Mouse (Mus musculus) heart, embryonic 12.5 days (tissue): Measurements from ENCODE around the gene Calm3. TPM values are rescaled to one million over a fixed set of nuclear protein-coding genes. Genes with fewer than 3 reads are reported as not detected.

Source experiments
- ATAC-seq: fragments of 200-750 bp; cut with Nextera tagmentation; 2 replicates; pipeline ENCODE4 v1.8.0; 2017; ENCODE audit warnings: moderate TSS enrichment, moderate library complexity; ENCODE audit not compliant: insufficient number of reproducible peaks, low FRiP score
- H3K27ac ChIP-seq: fragments of 300-500 bp; sonication (generic); 2 replicates; pipeline ENCODE4 v1.5.1; 2016; ENCODE audit warnings: mild to moderate bottlenecking, moderate library complexity; ENCODE audit not compliant: poor library complexity, severe bottlenecking
- H3K27me3 ChIP-seq: fragments of 300-500 bp; sonication (generic); replicated peaks from 2 replicates; pipeline ENCODE4 v1.6.1; 2016; ENCODE audit warnings: mild to moderate bottlenecking, moderate library complexity
- H3K36me3 ChIP-seq: fragments of 300-500 bp; sonication (generic); 2 replicates; pipeline ENCODE4 v1.6.1; 2016; ENCODE audit warnings: mild to moderate bottlenecking, moderate library complexity
- H3K4me1 ChIP-seq: fragments of 300-500 bp; sonication (generic); replicated peaks from 2 replicates; pipeline ENCODE4 v1.6.1; 2016; ENCODE audit warnings: mild to moderate bottlenecking
- H3K4me2 ChIP-seq: fragments of 300-500 bp; sonication (generic); 2 replicates; pipeline ENCODE4 v1.6.1; 2016; ENCODE audit warnings: mild to moderate bottlenecking, moderate library complexity
- H3K4me3 ChIP-seq: fragments of 300-500 bp; sonication (generic); 2 replicates; pipeline ENCODE4 v1.5.1; 2016; ENCODE audit warnings: mild to moderate bottlenecking
- H3K9ac ChIP-seq: fragments of 300-500 bp; sonication (generic); 2 replicates; pipeline ENCODE4 v1.6.1; 2016; ENCODE audit warnings: mild to moderate bottlenecking, moderate library complexity
- H3K9me3 ChIP-seq: fragments of 300-500 bp; sonication (generic); replicated peaks from 2 replicates; pipeline ENCODE4 v1.6.1; 2016; ENCODE audit warnings: mild to moderate bottlenecking, moderate library complexity
- WGBS: fragments of 180-500 bp; shearing (Covaris S2); methylation state at CpG from one replicate; pipeline ENCODE4 v1.1.7; 2016; 5-methylcytosine and 5-hydroxymethylcytosine counted together
- polyA plus RNA-seq: library from polyadenylated mRNA; unstranded; fragments of >200 nt; fragmentation: Nextera tagmentation; extraction: Ambion mirVana; gene quantifications from 2 replicates; pipeline ENCODE4 v1.2.1, GENCODE M21; 2016

The Calm3 gene
- polyA plus RNA-seq, 1 experiment from 2014 or later = 95.0 TPM

DNA sequence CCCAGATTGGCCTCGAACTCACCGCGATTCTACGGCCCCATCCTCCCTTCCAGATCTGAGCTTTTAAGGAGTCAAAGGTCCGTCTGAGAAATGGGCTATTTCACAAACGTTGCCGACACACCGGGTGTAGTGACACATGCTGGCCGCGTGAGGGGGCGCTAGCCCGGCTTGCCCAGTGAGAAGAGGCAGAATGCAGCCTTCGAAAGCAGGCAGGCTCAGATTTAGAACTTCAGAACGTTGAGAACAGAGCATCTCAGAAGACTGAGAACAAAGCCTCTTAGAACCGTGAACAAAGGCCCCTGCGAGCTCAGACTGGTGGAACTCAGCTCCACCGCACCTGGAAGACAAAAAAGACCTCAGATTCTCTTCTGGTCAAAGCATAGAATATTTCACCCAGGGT, 49.7 kb downstream of the Calm3 start:
- Histone ChIP-seq H3K9ac (0 out of 2 replicates have a peak overlapping the region, but pooled peaks have one; percentile 4), H3K9me3 (no peaks in the 10 kb centered on the region), H3K4me3 (peak overlapping the region; percentile 87; the same call in 1 of the 2 replicates), H3K27me3 (no peaks in the 10 kb centered on the region), H3K4me2 (peak overlapping the region; percentile 47), H3K4me1 (peaks cover 16% of the 10 kb centered on the region), H3K27ac (peak overlapping the region; percentile 60), H3K36me3 (peaks cover 39% of the 10 kb centered on the region)
- 4% methylated on average over 17 of the region's 17 CpGs for WGBS
- ATAC-seq = no peak

DNA sequence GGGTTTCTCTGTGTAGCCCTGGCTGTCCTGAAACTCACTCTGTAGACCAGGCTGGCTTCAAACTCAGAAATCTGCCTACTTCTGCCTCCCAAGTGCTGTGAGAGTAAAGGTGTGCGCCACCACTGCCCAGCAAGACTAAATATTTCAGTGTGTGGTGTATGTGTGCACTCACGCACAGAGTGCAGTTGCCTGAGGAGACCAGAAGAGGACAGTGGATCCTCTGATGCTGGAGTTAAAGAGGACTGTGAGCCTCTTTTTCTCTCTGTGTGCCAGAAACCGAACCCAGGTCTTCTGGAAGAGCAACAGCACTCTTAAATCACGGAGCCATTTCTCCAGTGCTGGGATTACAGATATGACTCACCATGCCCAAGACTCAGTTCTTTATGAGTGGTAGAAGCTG, 50.5 kb downstream of the Calm3 start:
- Histone ChIP-seq H3K4me2 (no peak overlapping the region), H3K9me3 (no peaks in the 10 kb centered on the region), H3K27ac (no peak overlapping the region), H3K9ac (no peak overlapping the region), H3K4me3 (no peak overlapping the region), H3K36me3 (peaks cover 37% of the 10 kb centered on the region), H3K4me1 (peaks cover 14% of the 10 kb centered on the region), H3K27me3 (no peaks in the 10 kb centered on the region)
- no peak for ATAC-seq
- 87% methylated on average over 4 of the region's 4 CpGs for WGBS

DNA sequence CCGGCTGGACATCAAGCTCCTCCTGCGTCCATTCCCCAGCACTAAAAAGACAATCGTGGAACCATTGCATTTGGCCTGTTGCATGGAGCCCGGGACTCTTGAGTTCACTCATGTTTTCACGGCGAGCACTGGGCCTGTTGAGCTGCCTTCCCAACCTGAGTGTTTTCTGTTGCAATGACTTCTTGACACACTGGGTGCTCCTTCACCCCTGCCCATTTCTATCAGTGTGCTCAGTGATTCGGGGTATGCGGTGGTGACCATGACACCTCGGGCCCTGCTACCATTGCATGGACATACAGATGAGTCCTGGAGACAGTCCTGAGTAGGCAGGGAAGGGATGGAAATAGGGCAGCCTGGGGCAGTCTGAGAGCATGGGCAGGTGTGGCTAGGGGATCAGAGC, 51.4 kb downstream of the Calm3 start:
- WGBS = 93% methylated on average over 9 of the region's 9 CpGs
- no peak overlapping the region for H3K27ac ChIP-seq

DNA sequence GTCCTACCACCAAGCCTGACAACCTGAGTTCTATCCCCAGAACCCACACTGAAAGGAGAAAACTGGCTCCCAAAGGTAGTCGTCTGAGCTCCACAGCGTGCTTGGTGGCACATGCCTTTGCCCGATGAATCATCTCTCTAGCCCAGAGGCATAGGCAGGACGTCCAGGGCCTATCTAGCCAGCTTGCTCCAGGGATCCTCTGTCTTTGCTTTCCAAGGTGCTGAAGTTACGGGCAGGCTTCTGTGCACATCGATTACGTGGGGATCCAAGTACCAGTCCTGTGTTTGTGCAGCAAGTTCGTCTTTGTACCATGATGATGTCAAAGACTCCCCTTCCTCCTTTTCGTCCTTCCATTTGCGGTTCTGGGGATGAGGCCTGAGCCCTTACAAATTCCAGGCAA, 52.3 kb downstream of the Calm3 start:
- H3K27ac ChIP-seq = no peak overlapping the region
- no peak overlapping the region for H3K4me3 ChIP-seq
- 73% methylated on average over 10 of the region's 10 CpGs for WGBS
- no peak overlapping the region for H3K4me2 ChIP-seq
- H3K4me1 ChIP-seq = peaks cover 5% of the 10 kb centered on the region
- no peak for ATAC-seq
- H3K27me3 ChIP-seq = no peaks in the 10 kb centered on the region
- H3K9me3 ChIP-seq = no peaks in the 10 kb centered on the region
- H3K9ac ChIP-seq = no peak overlapping the region
- peaks cover 46% of the 10 kb centered on the region for H3K36me3 ChIP-seq

More for the DNA sequence above, 51.4 kb downstream of the Calm3 start:
- Histone ChIP-seq H3K9ac (no peak overlapping the region), H3K27me3 (no peaks in the 10 kb centered on the region), H3K4me2 (no peak overlapping the region), H3K9me3 (no peaks in the 10 kb centered on the region), H3K4me3 (no peak overlapping the region), H3K4me1 (peaks cover 13% of the 10 kb centered on the region), H3K36me3 (peaks cover 38% of the 10 kb centered on the region)
- ATAC-seq = no peak

DNA sequence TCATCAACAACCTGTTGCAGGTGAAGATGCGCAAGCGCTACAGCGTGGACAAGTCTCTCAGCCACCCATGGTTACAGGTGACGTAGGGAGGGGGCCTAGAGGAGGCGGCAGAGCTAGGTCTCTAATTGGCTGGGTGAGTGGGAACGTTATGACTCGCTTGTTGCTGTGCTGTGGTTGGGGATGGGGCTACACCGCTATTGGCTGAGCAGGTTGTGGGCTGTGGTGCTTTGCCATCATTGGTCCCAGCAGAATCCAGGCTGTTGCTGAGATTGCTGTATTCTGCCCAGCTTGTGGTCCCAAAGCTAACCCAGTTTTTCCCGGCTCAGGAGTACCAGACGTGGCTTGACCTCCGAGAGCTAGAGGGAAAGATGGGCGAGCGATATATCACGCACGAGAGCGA, 54.4 kb downstream of the Calm3 start:
- 35% methylated on average over 16 of the region's 16 CpGs for WGBS
- peak; percentile 57; the same call in 1 of the 2 replicates for ATAC-seq
- H3K27me3 ChIP-seq = no peaks in the 10 kb centered on the region
- H3K36me3 ChIP-seq = peaks cover 65% of the 10 kb centered on the region
- no peak overlapping the region for H3K27ac ChIP-seq
- no peaks in the 10 kb centered on the region for H3K9me3 ChIP-seq
- H3K4me3 ChIP-seq = no peak overlapping the region
- H3K4me2 ChIP-seq = peak overlapping the region; percentile 18
- no peaks in the 10 kb centered on the region for H3K4me1 ChIP-seq
- 0 out of 2 replicates have a peak overlapping the region, but pooled peaks have one; percentile 10 for H3K9ac ChIP-seq

DNA sequence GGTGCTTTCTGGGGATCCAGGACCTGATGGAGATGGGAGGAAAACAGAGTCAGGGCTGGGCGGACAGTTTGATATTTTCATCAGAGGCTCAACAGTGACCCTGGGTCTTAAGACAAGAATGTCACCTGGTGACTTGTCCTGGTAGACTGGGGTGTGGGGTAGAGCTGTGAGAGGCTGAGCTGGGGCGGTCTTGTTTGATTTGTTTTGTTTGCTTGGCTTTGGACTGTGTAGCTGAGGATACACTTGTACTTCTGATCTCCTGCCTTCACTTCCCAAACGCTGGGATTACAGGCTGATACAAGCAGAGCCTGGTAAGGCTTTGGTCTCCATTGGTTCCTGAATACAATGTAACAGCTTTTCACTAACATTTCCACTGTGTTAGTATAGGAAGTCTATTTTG, 56.4 kb downstream of the Calm3 start:
- no peak overlapping the region for H3K27ac ChIP-seq

More for the DNA sequence above, 56.4 kb downstream of the Calm3 start:
- Histone ChIP-seq H3K27me3 (no peaks in the 10 kb centered on the region), H3K9ac (no peak overlapping the region), H3K4me1 (no peaks in the 10 kb centered on the region), H3K36me3 (peaks cover 79% of the 10 kb centered on the region), H3K4me2 (no peak overlapping the region), H3K9me3 (no peaks in the 10 kb centered on the region), H3K4me3 (no peak overlapping the region)
- WGBS = 84% methylated on average over 3 of the region's 3 CpGs
- ATAC-seq = no peak

Other genes starting within 250 kb of the Calm3 start
- gene Ceacam15, start 248.4 kb downstream of the Calm3 start, polyA plus RNA-seq = 0.45 TPM in 2 replicates
- not detected in 2 replicates for gene Ceacam9, start 202.2 kb downstream of the Calm3 start, polyA plus RNA-seq
- 208 and 210 TPM in 2 replicates for gene Ap2s1, start 185.7 kb downstream of the Calm3 start, polyA plus RNA-seq
- 50.8 and 52.0 TPM in 2 replicates for gene Slc1a5, start 142.8 kb downstream of the Calm3 start, polyA plus RNA-seq
- 97.4 and 103 TPM in 2 replicates for gene Strn4, start 108.2 kb downstream of the Calm3 start, polyA plus RNA-seq
- 37.6 and 37.8 TPM in 2 replicates for gene Fkrp, start 107.4 kb downstream of the Calm3 start, polyA plus RNA-seq
- gene Prkd2, start 81.2 kb downstream of the Calm3 start, polyA plus RNA-seq = 10.8 and 11.8 TPM in 2 replicates
- gene Dact3, start 48.8 kb downstream of the Calm3 start, polyA plus RNA-seq = 14.3 and 15.2 TPM in 2 replicates
- gene Gng8, start 32.3 kb downstream of the Calm3 start, polyA plus RNA-seq = 2.3 and 4.3 TPM in 2 replicates
- 0.28 and 0.34 TPM in 2 replicates for gene Ptgir, start 17.6 kb downstream of the Calm3 start, polyA plus RNA-seq
- gene Pnmal2, start 20.6 kb upstream of the Calm3 start, polyA plus RNA-seq = 3.5 and 4.2 TPM in 2 replicates
- 0.14 and 0.28 TPM in 2 replicates for gene Pnmal1, start 35.6 kb upstream of the Calm3 start, polyA plus RNA-seq
- gene Gm42372, start 59.0 kb upstream of the Calm3 start, polyA plus RNA-seq = 0.14 and 0.15 TPM in 2 replicates
- gene Ccdc8, start 68.6 kb upstream of the Calm3 start, polyA plus RNA-seq = 19.6 and 29.4 TPM in 2 replicates
- 87.3 and 91.9 TPM in 2 replicates for gene Ppp5c, start 103.8 kb upstream of the Calm3 start, polyA plus RNA-seq
- 36.8 and 38.2 TPM in 2 replicates for gene Hif3a, start 138.3 kb upstream of the Calm3 start, polyA plus RNA-seq
- gene Psg16, start 149.9 kb upstream of the Calm3 start, polyA plus RNA-seq = 0.06 and 0.14 TPM in 2 replicates
- not detected in 2 replicates for gene Ceacam3, start 226.2 kb upstream of the Calm3 start, polyA plus RNA-seq